Mouse (Mus musculus): ENCODE results near the gene Catsperg1. TPM values are rescaled to one million over a fixed set of nuclear protein-coding genes. Genes with fewer than 3 reads are reported as not detected.

Catsperg1 gene
- polyA plus RNA-seq (2014; fragmentation: Illumina TruSeq; extraction: RNeasy Lipid Tissue Mini Kit (QIAGEN cat#74804)) = 0.40 TPM

DNA sequence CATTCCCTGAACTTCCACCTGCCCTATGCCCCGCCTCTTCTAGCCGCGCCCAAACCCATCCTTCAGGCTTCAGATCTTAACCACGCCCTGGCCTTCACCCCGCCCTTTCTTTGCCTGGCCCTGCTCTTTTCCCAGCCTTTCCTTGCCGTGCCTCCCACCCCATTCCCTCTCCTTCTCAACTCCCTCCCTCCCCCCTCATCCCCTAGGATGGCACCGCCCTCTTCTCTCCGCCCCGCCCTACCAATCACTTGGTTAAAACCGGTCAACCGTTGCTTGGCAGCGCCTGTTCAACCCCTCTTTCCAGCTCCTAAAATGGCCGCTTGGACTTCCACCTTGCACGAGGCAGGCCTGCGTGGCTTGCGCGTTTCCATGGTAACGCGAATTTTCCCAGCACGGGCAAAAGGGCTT, at the start of gene Catsperg1:
Gene Catsperg1, minus strand, starts transcription at position 361 of the 408 bp plus-strand sequence.

DNA sequence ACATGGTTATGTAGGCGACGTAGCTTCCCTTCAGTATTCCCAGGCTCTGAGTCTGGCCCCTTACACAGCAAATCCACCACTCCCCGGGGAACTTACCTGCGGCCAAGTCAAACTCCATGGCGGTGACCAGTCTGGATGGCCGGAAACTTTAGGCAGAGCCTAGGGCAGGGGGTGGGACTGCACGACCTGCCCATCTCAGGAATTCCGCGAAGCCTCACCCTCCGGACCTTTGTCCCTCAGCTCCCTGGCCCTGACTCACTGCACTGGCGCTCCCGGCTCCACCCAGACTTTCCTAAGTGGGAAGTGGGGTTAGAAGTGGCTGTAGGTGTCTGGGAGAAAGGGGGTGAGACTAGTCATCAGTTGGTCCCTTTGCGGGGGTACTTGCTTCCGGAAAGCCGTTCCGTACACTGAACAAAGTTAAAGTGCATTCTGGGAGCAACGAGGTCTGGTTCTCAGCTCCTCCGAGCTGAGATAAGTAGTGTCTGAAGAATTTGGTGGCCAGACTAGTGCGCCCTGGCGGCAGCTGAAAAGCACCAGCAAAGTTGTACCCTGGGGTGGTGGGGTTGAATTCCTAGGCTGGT, 34.5 kb upstream of the Catsperg1 start, which contains the start of gene 2200002D01Rik:
Gene 2200002D01Rik, minus strand, starts transcription at position 206 of the 581 bp plus-strand sequence.

DNA sequence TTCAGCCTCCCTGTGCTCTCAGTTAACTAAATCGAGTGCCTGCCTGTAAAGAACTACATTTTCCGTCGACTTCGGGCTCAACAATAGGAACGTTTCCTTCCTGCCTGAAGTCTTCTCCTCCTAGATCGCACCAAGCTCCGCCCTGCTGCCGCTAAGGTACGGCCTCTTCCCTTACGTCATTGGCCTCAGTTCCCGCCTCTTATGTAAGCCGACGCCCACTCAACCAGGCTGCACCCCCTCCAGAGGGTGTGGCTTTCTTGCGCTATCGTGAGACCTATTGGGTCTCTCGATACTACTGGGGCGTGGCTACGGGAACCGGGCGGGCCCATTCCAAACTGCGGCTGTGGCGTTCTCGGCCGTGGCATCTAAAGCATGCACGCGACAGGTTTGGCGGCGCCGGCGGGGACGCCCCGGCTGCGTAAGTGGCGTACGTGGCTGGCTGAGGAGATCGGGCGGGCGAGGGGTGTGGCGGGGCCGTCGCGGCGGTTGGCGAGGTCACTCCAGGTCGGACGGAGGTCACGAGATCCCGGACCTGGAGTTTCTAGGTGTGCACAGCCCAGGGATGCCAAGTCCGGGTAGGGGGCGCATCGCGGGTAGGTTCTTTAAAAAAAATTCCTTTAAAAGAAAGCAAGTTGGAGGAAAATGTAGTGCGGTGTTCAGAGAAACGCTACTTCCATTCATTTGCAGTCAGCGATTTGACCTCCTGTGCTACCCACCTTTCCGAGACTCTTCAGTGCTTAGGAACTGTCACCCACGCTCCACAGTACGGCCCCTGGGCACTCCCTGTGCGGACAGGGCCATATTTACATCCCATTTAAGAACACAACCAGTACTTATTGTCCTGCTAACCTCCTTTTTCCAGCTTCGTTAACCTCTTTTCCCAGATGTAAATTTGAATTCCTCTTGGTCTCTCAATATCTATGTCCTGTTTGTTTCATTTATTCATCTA, 24.5 kb upstream of the Catsperg1 start, which contains the start of gene Yif1b:
Gene Yif1b, plus strand, starts transcription at position 311 of the 949 bp plus-strand sequence.

DNA sequence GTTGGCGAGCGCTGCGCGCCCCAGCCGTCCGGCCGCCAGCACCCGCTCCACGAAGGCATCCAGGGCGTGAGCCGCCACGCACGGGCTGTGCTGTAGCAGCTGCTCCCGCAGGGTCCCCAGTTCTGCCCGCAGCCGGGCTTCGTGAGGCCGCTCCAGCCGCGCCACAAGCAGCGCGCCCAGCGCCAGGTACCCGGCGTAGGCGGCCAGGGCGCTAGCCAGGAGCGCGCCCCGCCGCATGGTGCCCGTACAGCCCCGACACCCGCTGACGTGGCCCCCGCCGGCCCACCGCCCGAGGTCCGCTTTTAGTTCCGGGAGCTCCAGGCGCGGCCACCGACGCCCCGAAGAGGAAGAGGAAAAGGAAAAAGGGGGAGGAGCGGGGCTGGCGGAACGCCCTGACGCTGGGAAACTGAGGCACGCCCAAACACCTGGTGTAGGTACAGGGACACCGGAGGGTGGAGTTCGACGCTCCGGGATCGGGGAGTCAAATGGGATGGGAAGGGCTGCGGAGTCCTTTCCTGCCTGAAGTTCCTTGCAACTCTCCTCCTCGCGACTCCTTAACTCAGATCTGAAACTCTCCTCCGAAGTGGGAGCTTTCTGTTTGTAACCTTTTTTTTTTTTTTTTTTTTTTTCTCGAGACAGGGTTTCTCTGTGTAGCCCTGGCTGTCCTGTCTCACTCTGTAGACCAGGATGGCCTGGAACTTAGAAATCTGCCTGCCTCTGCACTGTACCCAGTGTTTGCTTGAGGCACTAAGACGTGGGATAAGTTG, 18.6 kb upstream of the Catsperg1 start, which contains the start of gene Kcnk6:
Gene Kcnk6, minus strand, starts transcription at position 269 of the 767 bp plus-strand sequence.

DNA sequence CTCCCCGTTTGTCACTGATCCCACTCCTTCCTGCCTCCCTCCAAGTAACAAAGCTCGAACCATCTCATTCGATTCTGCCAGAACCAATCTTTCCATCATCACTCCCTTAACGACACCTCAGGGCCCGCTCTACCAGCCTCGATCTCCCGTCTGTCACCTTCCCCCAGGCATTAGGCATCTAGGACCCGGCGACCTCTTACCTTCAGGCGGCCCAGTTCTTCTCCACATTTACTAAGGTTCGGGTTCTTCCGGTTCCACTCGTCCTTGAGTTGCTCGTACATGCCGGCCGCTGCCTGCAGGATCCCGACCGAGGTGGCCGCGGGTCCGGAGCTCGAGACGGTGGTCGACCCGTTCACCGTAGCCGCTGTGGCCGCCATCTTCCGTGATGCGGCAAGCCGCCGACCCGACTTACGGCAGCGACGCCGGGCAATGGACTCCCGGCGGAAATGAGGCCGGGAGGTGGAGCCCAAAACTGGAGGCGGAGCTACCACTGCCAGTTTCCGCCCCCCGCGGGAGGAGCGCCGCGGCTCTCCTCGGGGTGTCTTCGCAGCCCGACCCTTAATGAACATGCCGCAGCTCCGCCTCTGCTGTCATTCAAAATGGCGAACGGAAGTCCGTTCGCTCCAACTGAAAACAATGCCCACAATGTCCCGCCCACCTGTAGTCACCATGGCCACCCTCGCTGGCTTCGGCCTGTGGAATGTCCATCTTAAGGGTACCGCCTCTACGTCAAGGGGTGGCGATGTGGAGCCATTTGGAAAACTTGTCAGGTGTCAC, 33.6 kb downstream of the Catsperg1 start, which contains the start of gene Psmd8:
Gene Psmd8, minus strand, starts transcription at position 625 of the 777 bp plus-strand sequence.

DNA sequence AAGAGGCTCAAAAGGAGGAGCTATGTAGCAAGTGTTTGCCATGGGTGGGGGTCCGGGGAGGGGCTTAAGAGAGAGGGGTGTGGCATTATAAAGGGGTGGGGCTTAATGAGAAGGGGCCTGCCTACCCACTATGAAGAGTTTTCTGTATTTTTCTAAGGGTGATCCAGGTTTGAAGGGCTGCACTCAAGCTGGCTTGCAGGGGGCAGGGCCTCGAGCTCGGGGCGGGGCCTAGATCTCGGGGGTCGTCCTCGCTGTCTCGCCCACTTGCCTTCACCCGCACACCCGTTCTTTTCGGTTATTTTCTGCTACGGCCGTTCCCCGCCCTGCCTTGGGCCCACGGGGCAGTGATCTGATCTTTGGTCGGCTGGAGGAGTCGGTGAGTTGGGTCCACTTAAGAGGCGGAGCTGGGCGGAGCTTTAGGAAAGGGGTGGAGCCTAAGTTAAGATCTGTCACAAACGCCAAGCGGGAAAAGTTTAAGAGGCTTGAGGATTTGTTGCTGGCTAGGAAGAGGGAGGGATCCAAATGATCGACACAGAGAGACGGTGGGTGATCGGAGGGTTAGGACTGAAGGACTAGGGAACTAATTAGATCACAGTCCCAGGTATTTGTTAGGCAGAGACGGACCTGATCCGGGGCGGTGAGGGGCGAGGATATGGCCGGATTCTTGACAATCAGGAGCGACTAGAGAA, 43.6 kb downstream of the Catsperg1 start, which contains the start of the genes Ggn and Spred3:
Gene Ggn, plus strand, starts transcription at position 145 of the 689 bp plus-strand sequence.
Gene Spred3, minus strand, starts transcription at position 346 of the 689 bp plus-strand sequence.

DNA sequence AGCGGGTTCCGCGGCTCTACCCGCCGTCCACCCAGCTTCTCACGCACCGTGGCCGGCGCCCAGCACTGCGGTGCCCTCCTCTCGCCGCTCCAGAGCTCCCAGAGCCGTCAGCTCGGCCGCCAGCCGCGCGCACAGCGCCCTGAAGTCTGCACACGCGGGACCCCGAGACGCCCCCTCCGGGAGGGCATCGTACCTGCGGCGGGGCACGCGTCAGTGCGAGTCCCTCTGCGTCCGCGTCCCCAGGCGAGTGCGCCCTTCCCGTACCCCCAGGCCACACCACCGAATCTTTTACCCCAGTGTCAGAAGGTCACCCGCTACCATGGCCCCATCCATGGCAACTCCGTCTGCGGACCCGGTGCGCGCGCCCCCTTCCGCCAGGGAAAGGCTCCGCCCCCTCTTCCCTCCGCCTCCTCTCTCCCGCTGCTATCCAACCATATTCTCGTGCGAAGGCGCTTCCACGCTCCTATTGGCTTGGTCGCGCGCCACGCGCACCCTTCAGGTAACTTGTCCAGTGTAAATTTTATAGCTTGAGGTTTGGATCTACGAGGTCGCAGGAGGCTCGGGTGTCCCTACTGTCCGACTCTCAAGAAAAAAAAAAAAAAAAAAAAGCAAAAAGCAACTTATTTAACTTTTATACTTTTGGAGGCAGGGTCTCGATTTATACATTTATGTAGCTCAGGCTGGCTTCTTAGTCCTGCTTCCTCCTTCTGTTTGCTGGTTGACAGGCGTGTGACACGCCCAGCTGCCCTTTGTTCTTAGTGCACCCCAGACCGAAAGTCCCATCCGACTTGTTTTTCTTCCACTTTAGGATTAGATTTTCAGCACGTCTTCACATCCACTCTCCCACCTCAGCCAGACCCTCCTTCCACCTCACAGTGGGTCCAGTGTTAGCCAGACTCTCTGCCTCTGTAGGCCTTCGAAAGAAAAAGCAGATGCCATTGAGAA, 57.7 kb downstream of the Catsperg1 start, which contains the start of gene Fam98c:
Gene Fam98c, minus strand, starts transcription at position 397 of the 945 bp plus-strand sequence.

DNA sequence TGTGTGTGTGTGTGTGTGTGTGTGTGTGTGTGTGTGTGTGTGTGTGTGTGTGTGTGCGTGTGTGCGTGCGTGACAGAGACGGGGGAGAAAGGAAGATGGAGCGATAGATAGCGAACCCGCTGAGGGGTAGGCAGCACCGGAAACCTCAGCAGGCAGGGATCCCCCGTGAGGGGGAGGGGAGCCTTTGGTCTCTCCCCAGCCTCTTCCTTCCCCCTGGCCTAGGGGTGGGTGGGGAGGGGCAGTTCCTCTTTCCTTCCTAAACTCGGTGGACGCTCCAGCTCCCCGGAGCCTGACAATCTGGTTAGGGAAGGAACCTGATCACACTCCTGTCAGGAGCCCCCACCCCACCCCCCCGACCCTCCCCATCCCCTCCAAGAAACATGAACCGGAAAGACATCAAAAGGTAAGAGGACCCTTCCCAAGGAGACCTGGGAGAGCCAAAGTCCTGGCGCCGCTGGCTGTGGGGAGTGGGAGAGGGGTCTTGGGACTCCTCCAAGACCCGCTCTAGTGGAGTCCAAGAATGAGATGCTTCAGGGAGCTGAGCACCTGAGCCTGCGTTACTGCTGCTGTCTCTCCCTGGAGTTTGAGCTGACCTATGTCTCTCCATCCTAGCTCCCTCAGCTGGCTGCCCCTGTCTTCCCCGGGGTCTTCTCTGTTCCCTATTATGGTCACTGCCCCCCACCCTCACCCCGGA, 79.0 kb downstream of the Catsperg1 start, which contains the start of gene Rasgrp4:
Gene Rasgrp4, plus strand, starts transcription at position 159 of the 694 bp plus-strand sequence.

Other genes starting within 250 kb of the Catsperg1 start
- gene Eif3k, start 232.2 kb downstream of the Catsperg1 start, polyA plus RNA-seq (2014; fragmentation: Illumina TruSeq; extraction: RNeasy Lipid Tissue Mini Kit (QIAGEN cat#74804)) = 2.1 TPM
- gene Map4k1, start 232.0 kb downstream of the Catsperg1 start, polyA plus RNA-seq (2014; fragmentation: Illumina TruSeq; extraction: RNeasy Lipid Tissue Mini Kit (QIAGEN cat#74804)) = not detected
- not detected for gene Ryr1, start 88.9 kb downstream of the Catsperg1 start, polyA plus RNA-seq (2014; fragmentation: Illumina TruSeq; extraction: RNeasy Lipid Tissue Mini Kit (QIAGEN cat#74804))
- gene Rasgrp4, start 79.2 kb downstream of the Catsperg1 start, polyA plus RNA-seq (2014; fragmentation: Illumina TruSeq; extraction: RNeasy Lipid Tissue Mini Kit (QIAGEN cat#74804)) = 0.74 TPM
- 0.71 TPM for gene Fam98c, start 57.8 kb downstream of the Catsperg1 start, polyA plus RNA-seq (2014; fragmentation: Illumina TruSeq; extraction: RNeasy Lipid Tissue Mini Kit (QIAGEN cat#74804))
- not detected for gene Ggn, start 43.8 kb downstream of the Catsperg1 start, polyA plus RNA-seq (2014; fragmentation: Illumina TruSeq; extraction: RNeasy Lipid Tissue Mini Kit (QIAGEN cat#74804))
- 2.3 TPM for gene Spred3, start 43.6 kb downstream of the Catsperg1 start, polyA plus RNA-seq (2014; fragmentation: Illumina TruSeq; extraction: RNeasy Lipid Tissue Mini Kit (QIAGEN cat#74804))
- 58.9 TPM for gene Psmd8, start 33.3 kb downstream of the Catsperg1 start, polyA plus RNA-seq (2014; fragmentation: Illumina TruSeq; extraction: RNeasy Lipid Tissue Mini Kit (QIAGEN cat#74804))
- gene Kcnk6, start 18.5 kb upstream of the Catsperg1 start, polyA plus RNA-seq (2014; fragmentation: Illumina TruSeq; extraction: RNeasy Lipid Tissue Mini Kit (QIAGEN cat#74804)) = 2.7 TPM
- not detected for gene Yif1b, start 24.3 kb upstream of the Catsperg1 start, polyA plus RNA-seq (2014; fragmentation: Illumina TruSeq; extraction: RNeasy Lipid Tissue Mini Kit (QIAGEN cat#74804))
- gene 2200002D01Rik, start 34.4 kb upstream of the Catsperg1 start, polyA plus RNA-seq (2014; fragmentation: Illumina TruSeq; extraction: RNeasy Lipid Tissue Mini Kit (QIAGEN cat#74804)) = not detected
- gene Spint2, start 67.9 kb upstream of the Catsperg1 start, polyA plus RNA-seq (2014; fragmentation: Illumina TruSeq; extraction: RNeasy Lipid Tissue Mini Kit (QIAGEN cat#74804)) = 10.6 TPM
- not detected for gene Ppp1r14a, start 75.3 kb upstream of the Catsperg1 start, polyA plus RNA-seq (2014; fragmentation: Illumina TruSeq; extraction: RNeasy Lipid Tissue Mini Kit (QIAGEN cat#74804))
- 0.29 TPM for gene Dpf1, start 89.9 kb upstream of the Catsperg1 start, polyA plus RNA-seq (2014; fragmentation: Illumina TruSeq; extraction: RNeasy Lipid Tissue Mini Kit (QIAGEN cat#74804))